Mouse (Mus musculus) myocyte (in vitro differentiated cells): Measurements from ENCODE around the gene Wars. TPM values are rescaled to one million over a fixed set of nuclear protein-coding genes. Genes with fewer than 3 reads are reported as not detected.

ENCODE experiments used
- H3K27me3 ChIP-seq: one replicate; pipeline ENCODE4 v1.6.1; 2011; ENCODE audit not compliant: control insufficient read depth, insufficient read depth, insufficient read length
- H3K36me3 ChIP-seq: one replicate; pipeline ENCODE4 v1.6.1; 2011; ENCODE audit not compliant: control insufficient read depth, insufficient read depth
- H3K4me2 ChIP-seq: one replicate; pipeline ENCODE4 v1.6.1; 2011; ENCODE audit warnings: low read depth, control low read depth
- H3K4me3 ChIP-seq: one replicate; pipeline ENCODE4 v1.5.1; 2011; ENCODE audit warnings: mild to moderate bottlenecking, control low read depth, moderate library complexity
- H3K79me2 ChIP-seq: one replicate; pipeline ENCODE4 v1.6.1; 2011; ENCODE audit not compliant: control insufficient read depth, insufficient read depth
- H3ac ChIP-seq: one replicate; pipeline ENCODE4 v1.6.1; 2011; ENCODE audit not compliant: control insufficient read depth, insufficient read length
- E2F4 ChIP-seq: IDR thresholded peaks from one replicate; pipeline ENCODE4 v1.6.1; 2011; ENCODE audit warnings: mild to moderate bottlenecking, control low read depth, moderate library complexity; ENCODE audit not compliant: insufficient read depth
- MAX ChIP-seq: IDR thresholded peaks from one replicate; pipeline ENCODE4 v1.6.1; 2011; ENCODE audit warnings: low read depth, mild to moderate bottlenecking, control low read depth
- MYOD1 ChIP-seq, 3 experiments: IDR thresholded peaks; one replicate each; pipeline ENCODE4 v1.6.1; 2011; ENCODE audit warnings: control low read depth in 2 of 3, low read depth in 2 of 3, mild to moderate bottlenecking in 2 of 3, moderate library complexity in 1 of 3; ENCODE audit not compliant: insufficient read length in 2 of 3, control insufficient read depth in 1 of 3
- REST ChIP-seq: IDR thresholded peaks from one replicate; pipeline ENCODE4 v1.6.1; 2011; ENCODE audit warnings: mild to moderate bottlenecking, control low read depth, moderate library complexity; ENCODE audit not compliant: insufficient read depth, insufficient read length
- SRF ChIP-seq: IDR thresholded peaks from one replicate; pipeline ENCODE4 v1.6.1; 2011; ENCODE audit warnings: low read depth; ENCODE audit not compliant: control insufficient read depth, insufficient read length
- TCF12 ChIP-seq: IDR thresholded peaks from one replicate; pipeline ENCODE4 v1.6.1; 2011; ENCODE audit warnings: mild to moderate bottlenecking, control low read depth; ENCODE audit not compliant: poor library complexity, insufficient read depth, severe bottlenecking
- polyA plus RNA-seq: library from polyadenylated mRNA; unstranded; fragments of >200 nt; fragmentation: generic; extraction: Trizol; gene quantifications from one replicate; pipeline ENCODE4 v1.2.1, GENCODE M21; 2012; ENCODE audit warnings: missing spikeins

Gene Wars
- polyA plus RNA-seq, 1 experiment = 180 TPM

GRCm38 (mm10) chr12:108810309-108810708, 83.7 kb downstream of the Wars start:
- peaks cover 100% of the 10 kb centered on the region for H3K79me2 ChIP-seq
- H3K4me3 ChIP-seq = no peak overlapping the region
- no peaks in the 10 kb centered on the region for H3K27me3 ChIP-seq
- H3K4me2 ChIP-seq = no peak overlapping the region
- H3ac ChIP-seq = no peak overlapping the region
- TF ChIP-seq MAX (no peak), E2F4 (no peak), TCF12 (no peak), REST (no peak), MYOD1 (IDR thresholded peaks at IDR 0.05; ENCODE audit: control insufficient read depth in 1 of 3, insufficient read length in 2 of 3, low read depth in 2 of 3) (no peak), SRF (no peak)
- H3K36me3 ChIP-seq = no peaks in the 10 kb centered on the region

Other genes starting within 250 kb of the Wars start
- 0.11 TPM for gene Degs2, start 191.9 kb downstream of the Wars start, polyA plus RNA-seq
- gene Yy1, start 101.2 kb downstream of the Wars start, polyA plus RNA-seq = 15.3 TPM
- 20.9 TPM for gene Slc25a29, start 58.3 kb downstream of the Wars start, polyA plus RNA-seq
- gene Slc25a47, start 58.1 kb downstream of the Wars start, polyA plus RNA-seq = 3.6 TPM
- 14.0 TPM for gene Wdr25, start 543 bp downstream of the Wars start, polyA plus RNA-seq
- 0.10 TPM for gene Begain, start 174.0 kb upstream of the Wars start, polyA plus RNA-seq